Mouse (Mus musculus) MEL (cell line): ENCODE data around the gene Arhgef25. TPM values are rescaled to one million over a fixed set of nuclear protein-coding genes. Genes with fewer than 3 reads are reported as not detected.

ENCODE experiments used
- DNase-seq: peaks from one replicate; pipeline ENCODE4 v3.0.0; 2011; ENCODE audit warnings: low read depth, low spot score
- H3K27ac ChIP-seq: 2 replicates; pipeline ENCODE4 v1.5.1; 2012; ENCODE audit warnings: low read depth, mild to moderate bottlenecking, control low read depth, low read length, moderate library complexity; ENCODE audit not compliant: control insufficient read depth
- H3K27me3 ChIP-seq, 2 experiments: fragments of 150-350 bp in 1 of 2; sonication (generic) in 1 of 2; 2 replicates each; pipeline ENCODE4 v1.6.1; 2012; ENCODE audit warnings: low read length in 2 of 2, mild to moderate bottlenecking in 2 of 2, improper control_type of control experiment in 1 of 2, moderate library complexity in 1 of 2; ENCODE audit not compliant: insufficient read depth in 2 of 2, control insufficient read depth in 1 of 2
- H3K36me3 ChIP-seq, 2 experiments: 2 replicates each; pipeline ENCODE4 v1.6.1; 2012 to 2014; ENCODE audit warnings: low read length in 2 of 2, improper control_type of control experiment in 1 of 2, inconsistent platforms in 1 of 2, mild to moderate bottlenecking in 1 of 2; ENCODE audit not compliant: insufficient read depth in 2 of 2, control insufficient read depth in 1 of 2
- H3K4me1 ChIP-seq, 2 experiments: fragments of 150-350 bp in 1 of 2; sonication (generic) in 1 of 2; 2 replicates each; pipeline ENCODE4 v1.6.1; 2012; ENCODE audit warnings: low read length in 2 of 2, improper control_type of control experiment in 1 of 2, mild to moderate bottlenecking in 1 of 2; ENCODE audit not compliant: insufficient read depth in 2 of 2, control insufficient read depth in 1 of 2
- H3K4me3 ChIP-seq, 2 experiments: fragments of 150-350 bp in 1 of 2; sonication (generic) in 1 of 2; 2 replicates each; pipeline ENCODE4 v1.5.1; 2012; ENCODE audit warnings: low read depth in 2 of 2, low read length in 2 of 2, mild to moderate bottlenecking in 2 of 2, moderate library complexity in 2 of 2, control low read depth in 1 of 2, improper control_type of control experiment in 1 of 2; ENCODE audit not compliant: control insufficient read depth in 1 of 2, insufficient read depth in 1 of 2
- H3K79me2 ChIP-seq: 2 replicates; pipeline ENCODE4 v1.6.1; 2012; ENCODE audit warnings: mild to moderate bottlenecking, low read length, moderate library complexity; ENCODE audit not compliant: control insufficient read depth, poor library complexity, insufficient read depth
- H3K9ac ChIP-seq: 2 replicates; pipeline ENCODE4 v1.6.1; 2012; ENCODE audit warnings: low read depth, mild to moderate bottlenecking, control low read depth, low read length, moderate library complexity; ENCODE audit not compliant: control insufficient read depth, poor library complexity, severe bottlenecking
- H3K9me3 ChIP-seq: fragments of 150-350 bp; sonication (generic); replicated peaks from 2 replicates; pipeline ENCODE4 v1.6.1; 2012; ENCODE audit warnings: mild to moderate bottlenecking, low read length, improper control_type of control experiment, moderate library complexity; ENCODE audit not compliant: insufficient read depth
- BHLHE40 ChIP-seq: IDR thresholded peaks from 2 replicates; pipeline ENCODE4 v1.6.1; 2012; ENCODE audit warnings: low read depth, mild to moderate bottlenecking, inconsistent platforms, low read length, improper control_type of control experiment, borderline replicate concordance
- CHD1 ChIP-seq: IDR thresholded peaks from 2 replicates; pipeline ENCODE4 v1.6.1; 2012; ENCODE audit warnings: low read depth, mild to moderate bottlenecking, inconsistent platforms, low read length, improper control_type of control experiment
- CHD2 ChIP-seq: IDR thresholded peaks from 2 replicates; pipeline ENCODE4 v1.6.1; 2011; ENCODE audit warnings: low read length, improper control_type of control experiment
- CTCF ChIP-seq, 3 experiments: IDR thresholded peaks in 2 of 3; conservative IDR thresholded peaks in 1 of 3; 2 replicates each; pipeline ENCODE4 v1.5.1; 2011 to 2012; ENCODE audit warnings: low read length in 3 of 3, low read depth in 2 of 3, mild to moderate bottlenecking in 2 of 3, improper control_type of control experiment in 1 of 3, inconsistent platforms in 1 of 3, mixed read lengths in 1 of 3, moderate library complexity in 1 of 3; ENCODE audit not compliant: control insufficient read depth in 1 of 3, insufficient read depth in 1 of 3, poor library complexity in 1 of 3, severe bottlenecking in 1 of 3
- E2F4 ChIP-seq: IDR thresholded peaks from 2 replicates; pipeline ENCODE4 v1.6.1; 2011; ENCODE audit warnings: low read depth, low read length, improper control_type of control experiment, borderline replicate concordance
- ELF1 ChIP-seq: IDR thresholded peaks from 2 replicates; pipeline ENCODE4 v1.6.1; 2014; ENCODE audit warnings: low read depth, mild to moderate bottlenecking, inconsistent platforms, low read length, improper control_type of control experiment, moderate library complexity
- EP300 ChIP-seq, 2 experiments: IDR thresholded peaks; 2 replicates each; pipeline ENCODE4 v1.6.1; 2011; ENCODE audit warnings: improper control_type of control experiment in 2 of 2, low read length in 2 of 2, low read depth in 1 of 2, mild to moderate bottlenecking in 1 of 2
- ETS1 ChIP-seq: IDR thresholded peaks from 2 replicates; pipeline ENCODE4 v1.6.1; 2012; ENCODE audit warnings: low read depth, mild to moderate bottlenecking, inconsistent platforms, low read length, improper control_type of control experiment, moderate library complexity
- GATA1 ChIP-seq: IDR thresholded peaks from 2 replicates; pipeline ENCODE4 v1.6.1; 2011; ENCODE audit warnings: low read depth, low read length, improper control_type of control experiment
- HCFC1 ChIP-seq: IDR thresholded peaks from 2 replicates; pipeline ENCODE4 v1.6.1; 2012; ENCODE audit warnings: low read depth, mild to moderate bottlenecking, inconsistent platforms, low read length, improper control_type of control experiment, moderate library complexity
- JUND ChIP-seq: IDR thresholded peaks from 2 replicates; pipeline ENCODE4 v1.6.1; 2011; ENCODE audit warnings: low read depth, mild to moderate bottlenecking, improper control_type of control experiment, low read length
- KAT2A ChIP-seq: conservative IDR thresholded peaks from 2 replicates; pipeline ENCODE4 v1.6.1; 2012; ENCODE audit warnings: low read depth, low read length, improper control_type of control experiment, inconsistent platforms
- MAFK ChIP-seq: IDR thresholded peaks from 2 replicates; pipeline ENCODE4 v1.6.1; 2011; ENCODE audit warnings: low read depth, mild to moderate bottlenecking, low read length, improper control_type of control experiment, borderline replicate concordance
- MAX ChIP-seq: IDR thresholded peaks from 2 replicates; pipeline ENCODE4 v1.6.1; 2011; ENCODE audit warnings: low read length, improper control_type of control experiment
- MAZ ChIP-seq: IDR thresholded peaks from 2 replicates; pipeline ENCODE4 v1.6.1; 2012; ENCODE audit warnings: low read depth, mild to moderate bottlenecking, inconsistent platforms, low read length, improper control_type of control experiment
- MEF2A ChIP-seq: IDR thresholded peaks from 2 replicates; pipeline ENCODE4 v1.6.1; 2014; ENCODE audit warnings: low read depth, mild to moderate bottlenecking, inconsistent platforms, low read length, improper control_type of control experiment; ENCODE audit not compliant: poor library complexity, insufficient replicate concordance, severe bottlenecking; ENCODE audit errors: extremely low read depth
- MXI1 ChIP-seq: IDR thresholded peaks from 2 replicates; pipeline ENCODE4 v1.6.1; 2011; ENCODE audit warnings: mild to moderate bottlenecking, low read depth, low read length, improper control_type of control experiment
- MYB ChIP-seq: IDR thresholded peaks from 2 replicates; pipeline ENCODE4 v1.6.1; 2011; ENCODE audit warnings: mild to moderate bottlenecking, low read depth, low read length, improper control_type of control experiment
- MYC ChIP-seq: IDR thresholded peaks from 2 replicates; pipeline ENCODE4 v1.6.1; 2011; ENCODE audit warnings: low read depth, mild to moderate bottlenecking, low read length, improper control_type of control experiment, moderate library complexity
- NRF1 ChIP-seq: IDR thresholded peaks from 2 replicates; pipeline ENCODE4 v1.6.1; 2014; ENCODE audit warnings: low read depth, mild to moderate bottlenecking, inconsistent platforms, low read length, improper control_type of control experiment, moderate library complexity; ENCODE audit not compliant: poor library complexity, insufficient read depth, severe bottlenecking
- POLR2A ChIP-seq, 2 experiments: IDR thresholded peaks; 2 replicates each; pipeline ENCODE4 v1.6.1; 2011 to 2012; ENCODE audit warnings: low read length in 2 of 2, mild to moderate bottlenecking in 2 of 2, control low read depth in 1 of 2, improper control_type of control experiment in 1 of 2, low read depth in 1 of 2, moderate library complexity in 1 of 2; ENCODE audit not compliant: control insufficient read depth in 1 of 2, insufficient read depth in 1 of 2, poor library complexity in 1 of 2
- POLR2AphosphoS2 ChIP-seq: IDR thresholded peaks from 2 replicates; pipeline ENCODE4 v1.6.1; 2011; ENCODE audit warnings: low read length, improper control_type of control experiment
- POLR2AphosphoS5 ChIP-seq: IDR thresholded peaks from 2 replicates; pipeline ENCODE4 v1.6.1; 2012; ENCODE audit warnings: low read depth, borderline replicate concordance, mild to moderate bottlenecking, inconsistent platforms, low read length, moderate library complexity, mixed read lengths
- RAD21 ChIP-seq: IDR thresholded peaks from 2 replicates; pipeline ENCODE4 v1.6.1; 2011; ENCODE audit warnings: mild to moderate bottlenecking, low read depth, low read length, improper control_type of control experiment
- RCOR1 ChIP-seq: IDR thresholded peaks from 2 replicates; pipeline ENCODE4 v1.6.1; 2012; ENCODE audit warnings: low read depth, mild to moderate bottlenecking, inconsistent platforms, low read length, improper control_type of control experiment
- SMC3 ChIP-seq: IDR thresholded peaks from 2 replicates; pipeline ENCODE4 v1.6.1; 2011; ENCODE audit warnings: low read depth, low read length, improper control_type of control experiment
- TAL1 ChIP-seq: IDR thresholded peaks from 2 replicates; pipeline ENCODE4 v1.6.1; 2012; ENCODE audit warnings: mild to moderate bottlenecking, inconsistent platforms, low read length, moderate library complexity, mixed read lengths
- TBP ChIP-seq: IDR thresholded peaks from 2 replicates; pipeline ENCODE4 v1.8.0; 2011; ENCODE audit warnings: low read depth, low read length, improper control_type of control experiment
- TCF12 ChIP-seq: IDR thresholded peaks from 2 replicates; pipeline ENCODE4 v1.6.1; 2014; ENCODE audit warnings: low read depth, mild to moderate bottlenecking, inconsistent platforms, low read length, improper control_type of control experiment, moderate library complexity
- UBTF ChIP-seq: IDR thresholded peaks from 2 replicates; pipeline ENCODE4 v1.6.1; 2012; ENCODE audit warnings: low read depth, mild to moderate bottlenecking, inconsistent platforms, low read length, improper control_type of control experiment, moderate library complexity, borderline replicate concordance; ENCODE audit not compliant: insufficient read depth
- USF1 ChIP-seq: IDR thresholded peaks from 2 replicates; pipeline ENCODE4 v1.6.1; 2014; ENCODE audit warnings: low read depth, mild to moderate bottlenecking, inconsistent platforms, low read length, improper control_type of control experiment, moderate library complexity
- ZC3H11A ChIP-seq: IDR thresholded peaks from 2 replicates; pipeline ENCODE4 v1.6.1; 2012; ENCODE audit warnings: low read depth, mild to moderate bottlenecking, inconsistent platforms, low read length, improper control_type of control experiment
- ZKSCAN1 ChIP-seq: IDR thresholded peaks from 2 replicates; pipeline ENCODE4 v1.6.1; 2012; ENCODE audit warnings: low read depth, mild to moderate bottlenecking, inconsistent platforms, low read length, improper control_type of control experiment, moderate library complexity
- ZMIZ1 ChIP-seq: IDR thresholded peaks from 2 replicates; pipeline ENCODE4 v1.6.1; 2012; ENCODE audit warnings: low read depth, mild to moderate bottlenecking, inconsistent platforms, low read length, improper control_type of control experiment, moderate library complexity
- ZNF384 ChIP-seq: IDR thresholded peaks from 2 replicates; pipeline ENCODE4 v1.6.1; 2012; ENCODE audit warnings: low read depth, mild to moderate bottlenecking, inconsistent platforms, low read length, improper control_type of control experiment
- polyA plus RNA-seq, 2 experiments: library from polyadenylated mRNA; stranded (reverse) in 1 of 2; unstranded in 1 of 2; fragments of >175 nt in 1 of 2; fragments of >200 nt in 1 of 2; gene quantifications; 2 replicates each; pipeline versions ENCODE4 v1.2.1 to v1.2.4; 2012; ENCODE audit warnings: low replicate concordance in 2 of 2, low read depth in 1 of 2; ENCODE audit not compliant: insufficient read length in 2 of 2, insufficient read depth in 1 of 2, missing spikeins in 1 of 2
- total RNA-seq: library from RNA; depleted of rRNA; stranded (reverse); fragments of 300-350 nt; gene quantifications from 2 replicates; pipeline ENCODE4 v1.2.3, GENCODE M21; 2012

The Arhgef25 gene
- total and polyA plus RNA-seq, 3 experiments = 16.9 to 44.6 TPM; not detected in 1

- Histone ChIP-seq H3K4me3 (peak within 1 kb of the TSS; percentile 67 to 68), H3K9ac (peak within 1 kb of the TSS; percentile 91), H3K27me3 (no peaks in the 10 kb centered on the region), H3K36me3 (peaks cover 2 to 15% of the 10 kb centered on the region in 2 experiments; a peak in 2 of 4 replicates), H3K27ac (peak within 1 kb of the TSS; percentile 88), H3K9me3 (no peaks in the 10 kb centered on the region), H3K4me1 (peaks cover 2 to 19% of the 10 kb centered on the region in 2 experiments; a peak in 3 of 4 replicates), H3K79me2 (peaks cover 26% of the 10 kb centered on the region)
- peak; percentile 90 for DNase-seq
- TF ChIP-seq RAD21 (peak; percentile 40), TCF12 (peak; percentile 40; the same call in 1 of the 2 replicates), SMC3 (peak; percentile 85), RCOR1 (0 out of 2 replicates have a peak, but pooled peaks have one; percentile 50), GATA1 (no peak), ELF1 (no peak), CHD2 (no peak), ZKSCAN1 (no peak), E2F4 (no peak), MAZ (peak; percentile 66), HCFC1 (0 out of 2 replicates have a peak, but pooled peaks have one; percentile 9), TBP (peak; percentile 73), POLR2AphosphoS5 (no peak), USF1 (no peak), POLR2A (IDR thresholded peaks at IDR 0.05; ENCODE audit: control insufficient read depth in 1 of 2, insufficient read depth in 1 of 2, low read depth in 1 of 2, low read length in 2 of 2, poor library complexity in 1 of 2) (peak in 1 of 2 experiments; percentile 34; a peak in 1 of 4 replicates), EP300 (IDR thresholded peaks at IDR 0.05; ENCODE audit: low read depth in 1 of 2, low read length in 2 of 2) (peak in 1 of 2 experiments; percentile 12; a peak in 1 of 4 replicates), ETS1 (0 out of 2 replicates have a peak, but pooled peaks have one; percentile 4), MXI1 (no peak; the same call in 1 of the 2 replicates), MAFK (no peak), ZMIZ1 (no peak), ZC3H11A (peak; percentile 63), MAX (peak; percentile 19; the same call in 1 of the 2 replicates), NRF1 (0 out of 2 replicates have a peak, but pooled peaks have one; percentile 11), CHD1 (no peak), KAT2A (no peak), MYB (peak; percentile 22; the same call in 1 of the 2 replicates), MEF2A (no peak), BHLHE40 (no peak), MYC (no peak), POLR2AphosphoS2 (no peak), TAL1 (no peak), JUND (no peak), CTCF (IDR thresholded peaks at IDR 0.05 in 2 of 3, conservative IDR thresholded peaks at IDR 0.05 in 1 of 3; ENCODE audit: control insufficient read depth in 1 of 3, insufficient read depth in 1 of 3, low read depth in 2 of 3, low read length in 3 of 3, poor library complexity in 1 of 3, severe bottlenecking in 1 of 3) (peak; percentile 89 to 97 (median 91)), ZNF384 (no peak), UBTF (peak; percentile 98; the same call in 1 of the 2 replicates)
Measured at GRCm38 (mm10) chr10:127164631-127165353, 25.1 kb downstream of the Arhgef25 start, which contains the start of gene B4galnt1. B4galnt1 (plus strand) TSS chr10:127165225.
